Mouse (Mus musculus) kidney, adult 2 months (tissue): Measurements from ENCODE around the gene Smco3. TPM values are rescaled to one million over a fixed set of nuclear protein-coding genes. Genes with fewer than 3 reads are reported as not detected.

Experiments
- DNase-seq: peaks from one replicate; pipeline ENCODE4 v3.0.0; 2021
- H3K27ac ChIP-seq: fragments of 200-500 bp; 2 replicates; pipeline ENCODE4 v1.5.1; 2012; ENCODE audit warnings: low read depth, low read length, control low read depth, inconsistent platforms; ENCODE audit not compliant: insufficient read depth
- H3K27me3 ChIP-seq: fragments of 200-500 bp; replicated peaks from 2 replicates; pipeline ENCODE4 v1.6.1; 2012; ENCODE audit warnings: mild to moderate bottlenecking, moderate library complexity, low read length, inconsistent platforms; ENCODE audit not compliant: control insufficient read depth, insufficient read depth
- H3K36me3 ChIP-seq: fragments of 200-500 bp; 2 replicates; pipeline ENCODE4 v1.6.1; 2012; ENCODE audit warnings: mild to moderate bottlenecking, moderate library complexity, low read length, inconsistent platforms; ENCODE audit not compliant: control insufficient read depth, insufficient read depth
- H3K4me1 ChIP-seq: fragments of 200-500 bp; 2 replicates; pipeline ENCODE4 v1.6.1; 2011; ENCODE audit warnings: low read length; ENCODE audit not compliant: control insufficient read depth, insufficient read depth
- H3K4me3 ChIP-seq: fragments of 200-500 bp; 2 replicates; pipeline ENCODE4 v1.5.1; 2011; ENCODE audit warnings: mild to moderate bottlenecking, low read depth, low read length, control low read depth; ENCODE audit not compliant: insufficient read depth
- CTCF ChIP-seq: fragments of 200-500 bp; conservative IDR thresholded peaks from 2 replicates; pipeline ENCODE4 v1.5.1; 2011; ENCODE audit warnings: low read depth, mild to moderate bottlenecking, control low read depth, low read length, moderate library complexity, mixed read lengths; ENCODE audit not compliant: insufficient read depth, insufficient read length
- POLR2A ChIP-seq: fragments of 200-500 bp; IDR thresholded peaks from one replicate; pipeline ENCODE4 v1.6.1; 2011; ENCODE audit warnings: low read depth, low read length, control low read depth
- WGBS: fragments of 180-500 bp; shearing (Covaris S2); methylation state at CpG from one replicate; pipeline ENCODE4 v1.1.7; 2018; 5-methylcytosine and 5-hydroxymethylcytosine counted together
- polyA plus RNA-seq: library from polyadenylated mRNA; depleted of rRNA; stranded (reverse); fragments of >200 nt; gene quantifications from 2 replicates; pipeline ENCODE4 v1.2.3, GENCODE M21; 2012

The Smco3 gene
- polyA plus RNA-seq, 1 experiment = 0.59 TPM

- under 1% methylated on average over 34 of the region's 34 CpGs for WGBS
- TF ChIP-seq POLR2A (peak; percentile 47), CTCF (no peak)
- H3K27me3 ChIP-seq = no peaks in the 10 kb centered on the region
- peak within 1 kb of the TSS; percentile 91 for H3K27ac ChIP-seq
- no peaks in the 10 kb centered on the region for H3K36me3 ChIP-seq
- peak; percentile 99 for DNase-seq
- peaks cover 25% of the 10 kb centered on the region; the same call in 1 of the 2 replicates for H3K4me1 ChIP-seq
- H3K4me3 ChIP-seq = peak within 1 kb of the TSS; percentile 97
These were observed 27.2 kb downstream of the Smco3 start, which contains the start of gene H2afj for GRCm38 (mm10) chr6:136808014-136808417. Gene H2afj, plus strand, starts transcription at chr6:136808244.

- no peak for TF ChIP-seq CTCF
- TF ChIP-seq POLR2A = no peak
- Histone ChIP-seq H3K27me3 (no peaks in the 10 kb centered on the region), H3K27ac (peak overlapping the region; percentile 91), H3K36me3 (no peaks in the 10 kb centered on the region), H3K4me1 (peaks cover 26% of the 10 kb centered on the region; the same call in 1 of the 2 replicates), H3K4me3 (peak overlapping the region; percentile 49)
- WGBS = 55% methylated on average over 18 of the region's 18 CpGs
- no peak for DNase-seq
These were observed 27.7 kb downstream of the Smco3 start for GRCm38 (mm10) chr6:136807395-136808013.

DNA sequence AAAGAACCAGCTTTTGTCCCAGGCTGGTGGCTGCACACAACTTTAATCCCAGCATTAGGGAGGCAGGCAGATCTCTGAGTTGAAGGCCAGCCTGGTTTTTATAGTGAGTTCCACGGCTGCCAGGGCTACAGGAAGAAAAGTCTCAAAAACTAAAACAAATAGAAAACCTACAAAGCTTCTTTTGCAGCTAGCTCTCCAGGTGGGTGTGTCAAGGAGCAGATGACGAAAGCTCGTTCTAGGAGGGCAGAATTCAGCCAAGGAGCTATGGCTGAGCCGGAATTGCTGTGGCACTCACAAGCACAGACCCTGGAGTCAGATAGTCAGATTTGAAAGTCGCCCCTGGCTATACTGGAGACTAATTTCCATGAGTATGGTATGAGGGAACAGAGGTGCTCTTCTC is 28.4 kb downstream of the Smco3 start:
- Histone ChIP-seq H3K4me1 (peaks cover 20% of the 10 kb centered on the region; the same call in 1 of the 2 replicates), H3K36me3 (no peaks in the 10 kb centered on the region), H3K4me3 (no peak overlapping the region), H3K27me3 (no peaks in the 10 kb centered on the region), H3K27ac (no peak overlapping the region)
- 89% methylated on average over 5 of the region's 5 CpGs for WGBS
- DNase-seq = no peak
- TF ChIP-seq POLR2A = no peak
- no peak for TF ChIP-seq CTCF

- no peak overlapping the region for H3K4me3 ChIP-seq
- 85% methylated on average over 1 of the region's 1 CpGs for WGBS
- no peaks in the 10 kb centered on the region for H3K36me3 ChIP-seq
- H3K27ac ChIP-seq = no peak overlapping the region
- no peak for DNase-seq
- H3K27me3 ChIP-seq = no peaks in the 10 kb centered on the region
- H3K4me1 ChIP-seq = peaks cover 13% of the 10 kb centered on the region; the same call in 1 of the 2 replicates
- TF ChIP-seq POLR2A (no peak), CTCF (no peak)
These were observed 29.9 kb downstream of the Smco3 start for GRCm38 (mm10) chr6:136805409-136805775.

DNA sequence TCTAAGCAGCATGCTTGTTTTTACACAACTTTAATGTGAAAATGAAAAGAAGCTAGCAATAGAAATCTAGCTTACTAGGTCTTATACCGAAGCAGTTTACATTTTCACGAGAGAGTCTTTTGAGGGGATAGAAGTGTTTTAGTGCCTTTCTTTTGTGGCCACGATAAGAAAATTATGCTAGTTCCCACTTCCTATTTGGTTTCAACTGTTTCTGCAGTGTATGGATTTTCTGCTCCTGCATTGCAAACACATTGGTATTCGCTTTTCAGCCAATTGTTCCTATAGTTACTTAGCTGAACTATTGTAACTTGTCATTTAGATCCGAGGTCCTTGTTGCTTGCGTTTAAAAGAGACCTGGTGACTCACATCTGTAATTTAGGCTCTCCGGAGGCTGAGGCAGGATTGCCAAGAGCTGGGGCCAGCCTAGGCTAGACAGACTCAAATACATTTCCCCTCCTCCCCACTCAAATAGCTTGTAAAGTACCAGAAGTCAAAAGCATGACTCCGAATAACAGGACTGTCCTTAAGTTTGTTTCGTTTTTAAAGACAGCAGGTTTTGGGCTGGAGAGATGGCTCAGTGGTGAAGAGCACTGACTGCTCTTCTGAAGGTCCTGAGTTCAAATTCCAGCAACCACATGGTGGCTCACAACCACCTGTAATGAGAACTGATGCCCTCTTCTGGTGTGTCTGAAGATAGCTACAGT is 30.4 kb downstream of the Smco3 start:
- no peak overlapping the region for H3K4me3 ChIP-seq
- DNase-seq = no peak

GRCm38 (mm10) chr6:136803739-136804633 is 31.3 kb downstream of the Smco3 start, which contains the start of gene Hist4h4:
Gene Hist4h4, minus strand, starts transcription at chr6:136804415.
- TF ChIP-seq CTCF (no peak), POLR2A (peak; percentile 93)
- Histone ChIP-seq H3K36me3 (no peaks in the 10 kb centered on the region), H3K4me1 (peaks cover 5% of the 10 kb centered on the region; the same call in 1 of the 2 replicates), H3K27ac (peak within 1 kb of the TSS; percentile 99), H3K27me3 (no peaks in the 10 kb centered on the region), H3K4me3 (peak within 1 kb of the TSS; percentile 69)
- WGBS = under 1% methylated on average over 50 of the region's 50 CpGs
- DNase-seq = peak; percentile 97

More for the DNA sequence above, 30.4 kb downstream of the Smco3 start:
- TF ChIP-seq CTCF (no peak), POLR2A (no peak)
- Histone ChIP-seq H3K36me3 (no peaks in the 10 kb centered on the region), H3K4me1 (peaks cover 10% of the 10 kb centered on the region; the same call in 1 of the 2 replicates), H3K27me3 (no peaks in the 10 kb centered on the region), H3K27ac (peak overlapping the region; percentile 0; the same call in 1 of the 2 replicates)
- 23% methylated on average over 9 of the region's 9 CpGs for WGBS
